Mouse (Mus musculus) megakaryocyte-erythroid progenitor cell, adult 5-6 weeks (primary cell): Measurements from ENCODE around the gene Tenm4. TPM values are rescaled to one million over a fixed set of nuclear protein-coding genes. Genes with fewer than 3 reads are reported as not detected.

Experiments
- ATAC-seq: replicated peaks from 2 replicates; pipeline ENCODE4 v1.8.0; 2016; ENCODE audit warnings: mild to moderate bottlenecking, inconsistent platforms; ENCODE audit not compliant: severe bottlenecking, poor library complexity, low FRiP score, low TSS enrichment
- total RNA-seq, 2 experiments: library from RNA; stranded (forward) in 1 of 2; stranded (reverse) in 1 of 2; fragments of 200-1000, 215-1000 nt in 1 of 2; fragments of >200 nt in 1 of 2; fragmentation: Nextera tagmentation in 1 of 2; gene quantifications; 2 replicates each; pipeline ENCODE4 v1.2.3; 2014 to 2017

Gene Tenm4
- total RNA-seq, 2 experiments from 2014 or later = 0.14 TPM; not detected in 1

DNA sequence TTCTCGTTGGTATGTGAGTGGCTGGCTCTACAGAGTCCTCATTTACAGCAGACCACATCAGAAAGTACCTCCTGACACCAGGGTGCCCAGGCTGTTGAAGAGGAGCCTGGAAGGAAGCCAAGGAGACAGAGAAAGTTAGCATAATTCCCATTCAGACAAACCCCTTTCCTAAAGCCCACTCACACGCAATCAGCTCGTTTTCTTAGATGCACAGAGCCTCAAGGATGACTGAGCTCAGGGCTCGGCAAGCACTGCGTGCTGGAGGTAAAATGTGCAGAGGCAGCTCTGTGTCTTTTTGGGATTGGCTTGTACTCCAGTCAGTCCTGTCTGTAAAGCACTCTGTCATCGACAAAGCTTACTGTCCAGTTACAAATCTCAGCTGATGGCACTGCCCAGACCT, 480.0 kb downstream of the Tenm4 start:
- ATAC-seq = no peak

- no peak for ATAC-seq
Measured at GRCm38 (mm10) chr7:96651626-96652341, 480.7 kb downstream of the Tenm4 start.

GRCm38 (mm10) chr7:96652844-96653243, 481.8 kb downstream of the Tenm4 start:
- ATAC-seq = no peak

DNA sequence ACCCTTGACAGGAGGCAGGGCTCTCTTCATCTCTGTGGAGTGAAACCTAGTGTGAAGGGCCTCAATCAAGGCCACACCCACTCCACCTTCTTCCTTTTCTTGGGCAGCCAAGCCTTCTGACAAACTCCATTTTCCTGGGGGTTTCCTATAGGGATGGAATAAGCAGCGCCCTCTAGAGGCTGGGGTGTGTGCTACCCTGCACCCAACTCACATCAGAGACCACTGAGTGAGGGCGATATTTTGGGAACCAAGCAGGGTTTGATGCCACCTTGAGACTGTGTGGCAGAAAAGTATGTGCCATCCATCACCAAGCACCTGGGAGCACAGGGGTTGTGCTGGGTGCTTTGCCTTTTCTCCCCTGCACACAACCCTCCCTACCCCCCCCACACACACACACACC, 483.2 kb downstream of the Tenm4 start:
- ATAC-seq = 0 out of 2 replicates have a peak, but pooled peaks have one; percentile 24

DNA sequence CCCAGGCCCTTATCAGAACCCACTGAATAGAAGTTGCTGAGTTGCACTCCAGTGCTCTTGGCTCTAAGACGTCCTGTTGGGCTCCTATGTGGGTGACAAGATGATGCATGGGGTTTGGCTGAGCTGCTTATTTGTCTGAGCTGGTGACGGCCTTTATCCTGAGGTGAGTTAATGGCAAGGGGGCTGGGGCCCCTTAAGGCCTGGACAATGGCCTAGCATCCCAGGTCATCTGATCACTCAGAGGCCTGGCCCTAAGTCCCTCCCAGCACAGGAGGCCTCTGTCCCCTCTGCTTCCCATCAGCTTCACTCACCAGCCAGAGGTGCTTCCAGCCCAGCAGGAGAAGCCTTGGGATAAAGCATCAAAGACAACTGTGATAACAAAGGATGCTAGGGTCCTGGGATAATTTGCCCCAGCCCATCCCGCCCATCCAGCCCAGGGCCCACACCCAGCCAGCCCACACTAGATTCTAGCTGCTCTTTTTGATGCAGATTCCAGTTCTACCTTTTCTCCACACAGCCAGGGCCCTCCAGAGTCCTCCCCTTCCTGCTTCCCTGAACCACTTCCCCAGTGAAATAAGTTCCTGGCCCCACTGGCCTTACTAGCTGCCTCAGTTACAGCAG, 484.2 kb downstream of the Tenm4 start:
- no peak for ATAC-seq

DNA sequence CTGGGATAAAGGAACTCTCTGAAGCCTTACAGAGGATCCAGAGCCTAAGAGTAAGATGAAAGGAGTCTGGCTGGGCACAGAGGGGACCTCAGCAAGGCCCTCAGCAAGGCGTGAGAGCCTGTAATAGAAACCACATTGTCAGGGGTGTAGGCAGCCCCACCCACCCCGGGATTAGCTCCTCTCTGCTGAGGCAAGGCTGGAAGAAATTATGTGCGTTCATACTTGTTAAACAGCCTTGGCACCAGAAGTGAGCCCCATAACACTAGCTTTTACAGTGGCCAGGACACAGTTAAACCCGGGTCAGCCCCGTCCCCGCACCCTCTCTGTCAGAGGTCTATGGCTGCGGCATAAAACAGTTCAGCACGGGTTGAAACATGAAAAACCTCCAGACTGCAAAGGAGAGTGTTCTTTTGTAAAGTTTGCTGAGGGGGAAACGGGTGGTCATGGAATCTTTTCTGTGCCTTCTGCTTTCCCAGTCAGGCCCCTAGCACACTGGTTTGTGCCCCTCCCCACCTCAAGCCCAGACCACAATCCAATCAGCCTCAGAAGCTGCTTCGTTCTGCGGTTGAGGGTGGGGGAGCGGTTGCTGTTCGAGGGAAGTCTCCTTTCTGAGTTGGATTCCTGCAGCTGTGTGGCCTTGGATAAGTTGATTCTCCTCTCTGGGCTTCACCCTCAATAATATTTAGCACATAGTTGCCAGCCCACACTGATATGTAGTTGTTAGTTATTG, 486.2 kb downstream of the Tenm4 start:
- peak; percentile 45 for ATAC-seq

GRCm38 (mm10) chr7:96657857-96658580, 487.0 kb downstream of the Tenm4 start:
- no peak for ATAC-seq

GRCm38 (mm10) chr7:96660907-96661306, 489.9 kb downstream of the Tenm4 start:
- no peak for ATAC-seq

- no peak for ATAC-seq
Measured at GRCm38 (mm10) chr7:96661352-96662169, 490.5 kb downstream of the Tenm4 start.

- no peak for ATAC-seq
Measured at GRCm38 (mm10) chr7:96663336-96663735, 492.3 kb downstream of the Tenm4 start.

- ATAC-seq = no peak
Measured at GRCm38 (mm10) chr7:96666366-96666896, 495.4 kb downstream of the Tenm4 start.

GRCm38 (mm10) chr7:96667688-96668087, 496.6 kb downstream of the Tenm4 start:
- ATAC-seq = no peak

DNA sequence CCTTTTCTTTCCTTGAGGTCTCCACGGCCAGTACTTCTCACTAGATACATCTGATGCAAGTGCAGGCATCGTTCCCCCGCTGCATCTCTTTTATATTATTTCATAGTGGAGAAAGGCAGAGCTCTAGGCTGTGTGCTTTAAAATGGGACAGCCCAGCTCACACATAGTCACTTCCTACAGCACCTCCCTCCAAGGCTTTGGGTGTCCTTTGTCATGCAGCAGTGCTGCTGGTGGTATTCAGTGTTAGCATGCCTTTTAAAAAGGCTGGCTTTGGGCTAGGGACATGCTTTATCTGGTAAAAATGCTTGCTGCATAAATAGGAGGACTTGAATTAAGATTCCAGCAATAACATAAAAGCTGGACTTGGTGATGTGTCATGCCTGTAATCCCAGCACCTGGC, 499.0 kb downstream of the Tenm4 start:
- ATAC-seq = no peak

DNA sequence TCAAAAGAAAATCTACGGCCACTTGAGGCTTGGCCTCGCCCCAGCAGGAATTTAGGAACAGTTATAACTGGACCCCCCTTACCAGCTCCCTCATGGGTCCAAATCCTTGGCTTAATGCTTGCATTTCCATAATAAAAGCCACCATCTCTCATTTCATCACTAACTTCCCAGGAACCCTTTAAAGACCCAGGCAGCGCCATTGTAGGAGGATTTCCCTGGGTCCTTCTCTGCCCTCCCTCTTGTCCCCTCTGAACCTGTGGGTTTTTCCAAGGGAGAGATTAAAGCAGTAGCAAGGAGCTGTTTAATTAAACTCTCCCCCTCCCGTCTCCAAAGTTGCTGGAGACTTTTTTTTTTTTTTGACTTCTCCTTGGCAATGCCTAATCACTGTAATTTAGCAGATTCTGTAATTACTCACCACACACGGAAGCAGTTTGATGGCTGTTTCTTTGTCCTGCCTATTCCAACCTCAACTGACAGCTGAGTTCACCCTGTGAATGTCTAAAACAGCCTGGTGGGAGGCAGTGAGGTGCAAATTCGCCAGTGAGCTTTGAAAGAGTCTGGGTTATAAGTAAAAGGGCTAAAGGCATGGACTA, 501.4 kb downstream of the Tenm4 start:
- ATAC-seq = no peak

- no peak for ATAC-seq
Measured at GRCm38 (mm10) chr7:96677082-96677481, 506.0 kb downstream of the Tenm4 start.

DNA sequence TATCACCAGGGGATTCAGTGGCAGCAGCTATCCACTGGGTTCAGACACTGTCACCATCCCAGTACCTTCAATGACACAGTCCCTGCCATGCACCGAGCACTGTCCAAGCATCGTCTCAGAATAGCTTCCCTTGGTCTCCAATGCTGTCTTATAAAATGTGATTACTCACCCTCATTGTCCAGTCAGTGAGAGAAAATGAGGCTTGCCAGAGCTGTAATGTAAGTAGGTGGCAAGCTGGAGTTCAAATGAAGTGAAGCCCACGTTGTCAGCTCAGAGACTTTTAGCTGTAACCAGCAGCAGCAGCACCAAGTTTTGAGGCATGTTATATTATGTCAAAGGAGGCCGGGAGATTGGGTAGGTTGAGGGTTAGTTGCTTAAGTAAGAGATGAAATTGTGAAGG, 507.2 kb downstream of the Tenm4 start:
- no peak for ATAC-seq

- no peak for ATAC-seq
Measured at GRCm38 (mm10) chr7:96679746-96680145, 508.7 kb downstream of the Tenm4 start.

GRCm38 (mm10) chr7:96680405-96680804, 509.4 kb downstream of the Tenm4 start:
- ATAC-seq = no peak

DNA sequence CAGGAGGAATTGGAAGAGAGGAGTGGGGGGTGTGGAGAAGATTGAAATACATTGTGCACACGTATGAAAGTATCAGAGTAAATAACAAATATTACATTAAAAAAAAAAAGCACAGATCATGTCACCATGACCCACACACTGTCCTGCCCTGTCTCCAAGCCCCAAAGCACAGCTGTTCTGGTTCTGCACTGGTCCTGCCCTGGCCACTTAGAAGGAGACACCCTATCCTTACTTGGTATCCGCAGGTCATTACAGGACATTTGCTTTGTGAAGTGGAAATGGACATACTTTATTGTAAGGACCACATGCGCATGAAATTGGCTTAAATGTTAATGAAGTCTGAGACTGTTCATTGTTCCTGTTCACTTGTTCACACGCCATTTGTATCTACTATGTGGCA, 510.8 kb downstream of the Tenm4 start:
- no peak for ATAC-seq
